Mouse (Mus musculus): ENCODE measurements at regions not wholly inside any gene's neighbourhood (a gene's known extent, or its start where the extent isn't known, plus 50 kb on each side); places are given as distances from the start of the nearest gene placed in this dataset.
A peak's percentile ranks its signal among the peaks of the same experiment; 100 is the strongest.

- no peak for ATAC-seq (ENCODE audit: low TSS enrichment)
Measured at GRCm38 (mm10) chr16:91970461-91970860, 87.6 kb upstream of the Mrps6 start.

GRCm38 (mm10) chr16:91973183-91973582 lies 84.9 kb upstream of the Mrps6 start:
- ATAC-seq (ENCODE audit: low TSS enrichment): no peak

- ATAC-seq (ENCODE audit: low TSS enrichment): peak; percentile 55; the same call in 1 of the 2 replicates
Measured at GRCm38 (mm10) chr16:91976194-91976805, 81.8 kb upstream of the Mrps6 start.

GRCm38 (mm10) chr16:91978423-91978822 lies 79.6 kb upstream of the Mrps6 start:
- no peak for ATAC-seq (ENCODE audit: low TSS enrichment)

- ATAC-seq (ENCODE audit: low TSS enrichment): no peak
Measured at GRCm38 (mm10) chr16:91978846-91979245, 79.2 kb upstream of the Mrps6 start.

- ATAC-seq (ENCODE audit: low TSS enrichment): no peak
Measured at GRCm38 (mm10) chr16:91980482-91980881, 77.6 kb upstream of the Mrps6 start.

- no peak for ATAC-seq (ENCODE audit: low TSS enrichment)
Measured at GRCm38 (mm10) chr16:91985211-91985610, 72.9 kb upstream of the Mrps6 start.

GRCm38 (mm10) chr16:91989332-91989731 lies 68.7 kb upstream of the Mrps6 start:
- no peak for ATAC-seq (ENCODE audit: low TSS enrichment)

- peak; percentile 96 for ATAC-seq (ENCODE audit: low TSS enrichment)
Measured at GRCm38 (mm10) chr16:91995459-91996190, 62.4 kb upstream of the Mrps6 start.

- no peak for ATAC-seq (ENCODE audit: low TSS enrichment)
Measured at GRCm38 (mm10) chr16:92007351-92007750, 50.7 kb upstream of the Mrps6 start.
